Mouse (Mus musculus) ES-Bruce4 (cell line): ENCODE measurements around the gene Abca2.

Source experiments
- CTCF ChIP-seq: IDR thresholded peaks from one replicate; pipeline ENCODE4 v1.8.1; 2011; ENCODE audit warnings: low read depth, low read length
- EP300 ChIP-seq: IDR thresholded peaks from 2 replicates; pipeline ENCODE4 v1.6.1; 2011; ENCODE audit warnings: low read depth, low read length; ENCODE audit not compliant: insufficient read depth
- POLR2A ChIP-seq: IDR thresholded peaks from one replicate; pipeline ENCODE4 v1.8.1; 2011; ENCODE audit warnings: low read length; ENCODE audit not compliant: insufficient read depth

- no peak for TF ChIP-seq CTCF
- TF ChIP-seq POLR2A: no peak
- TF ChIP-seq EP300: no peak
These were observed 12.6 kb downstream of the Abca2 start for GRCm38 (mm10) chr2:25441067-25441466.
